Mouse (Mus musculus) left cerebral cortex, postnatal 36 days (tissue): ENCODE results near the gene Apol8. TPM values are rescaled to one million over a fixed set of nuclear protein-coding genes. Genes with fewer than 3 reads are reported as not detected.

Source experiments
- DNase-seq, 2 experiments: peaks; one replicate each; pipeline ENCODE4 v3.0.0; 2021 to 2022; ENCODE audit warnings: low spot score in 2 of 2, mixed read lengths in 1 of 2
- intact Hi-C: fragments of 180-260 bp; cut with DNase I; formaldehyde crosslinking; loops from one replicate; pipeline ENCODE4 v1.15.1; 2025
- total RNA-seq, 2 experiments: library from RNA; stranded (reverse); gene quantifications; 2 replicates each; pipeline ENCODE4 v1.2.3; 2021

The Apol8 gene
- total RNA-seq, 2 experiments from 2014 or later: 4.0 TPM

GRCm38 (mm10) chr15:77790656-77791405 lies 34.0 kb upstream of the Apol8 start:
- intact Hi-C loops: no loop called here

GRCm38 (mm10) chr15:77789186-77789585 lies 32.4 kb upstream of the Apol8 start:
- intact Hi-C loops: loop anchor here (10.0 kb wide), 1 partner anchor 646 kb away; no protein-coding TSS in a partner anchor
- no peak for DNase-seq

More at GRCm38 (mm10) chr15:77790656-77791405, 34.0 kb upstream of the Apol8 start:
- no peak for DNase-seq

- DNase-seq: no peak
- intact Hi-C loops: loop anchor here (10.0 kb wide), 1 partner anchor 646 kb away; no protein-coding TSS in a partner anchor
Observed at GRCm38 (mm10) chr15:77788356-77788755, 31.6 kb upstream of the Apol8 start.

GRCm38 (mm10) chr15:77785807-77786206 lies 29.0 kb upstream of the Apol8 start:
- no peak for DNase-seq
- intact Hi-C loops: loop anchor here (2.0 to 10.0 kb wide), 2 partner anchors 55 to 649 kb away; no protein-coding TSS in a partner anchor

- intact Hi-C loops: loop anchor here (2.0 to 10.0 kb wide), 2 partner anchors 57 to 651 kb away; no protein-coding TSS in a partner anchor
- peak; percentile 82 to 83 for DNase-seq
Observed at GRCm38 (mm10) chr15:77784039-77784824, 27.4 kb upstream of the Apol8 start.

GRCm38 (mm10) chr15:77782449-77783014 lies 25.7 kb upstream of the Apol8 start:
- DNase-seq: no peak
- intact Hi-C loops: loop anchor here (10.0 kb wide), 1 partner anchor 652 kb away; no protein-coding TSS in a partner anchor

- peak; percentile 62 to 68 for DNase-seq
- intact Hi-C loops: loop anchor here (2.0 kb wide), 1 partner anchor 137 kb away; no protein-coding TSS in a partner anchor
Observed at GRCm38 (mm10) chr15:77775186-77775963, 18.6 kb upstream of the Apol8 start.

- intact Hi-C loops: loop anchor here (2.0 kb wide), 1 partner anchor 138 kb away; no protein-coding TSS in a partner anchor
- DNase-seq: no peak
Observed at GRCm38 (mm10) chr15:77774303-77774702, 17.5 kb upstream of the Apol8 start.

GRCm38 (mm10) chr15:77773099-77773915 lies 16.5 kb upstream of the Apol8 start:
- no peak for DNase-seq
- intact Hi-C loops: no loop called here

GRCm38 (mm10) chr15:77770942-77771341 lies 14.1 kb upstream of the Apol8 start:
- DNase-seq: no peak
- intact Hi-C loops: no loop called here

GRCm38 (mm10) chr15:77770341-77770740 lies 13.5 kb upstream of the Apol8 start:
- intact Hi-C loops: no loop called here
- no peak for DNase-seq

- intact Hi-C loops: no loop called here
- no peak for DNase-seq
Observed at GRCm38 (mm10) chr15:77766981-77767380, 10.2 kb upstream of the Apol8 start.

GRCm38 (mm10) chr15:77765484-77766093 lies 8.8 kb upstream of the Apol8 start:
- intact Hi-C loops: no loop called here
- DNase-seq: no peak

GRCm38 (mm10) chr15:77764391-77765006 lies 7.7 kb upstream of the Apol8 start:
- no peak for DNase-seq
- intact Hi-C loops: no loop called here

GRCm38 (mm10) chr15:77763702-77764101 lies 6.9 kb upstream of the Apol8 start:
- intact Hi-C loops: no loop called here
- DNase-seq: no peak

GRCm38 (mm10) chr15:77763050-77763449 lies 6.2 kb upstream of the Apol8 start:
- intact Hi-C loops: no loop called here
- DNase-seq: no peak

- no peak for DNase-seq
- intact Hi-C loops: no loop called here
Observed at GRCm38 (mm10) chr15:77761561-77762380, 5.0 kb upstream of the Apol8 start.
